Mouse (Mus musculus): ENCODE results near the gene Nfasc. TPM values are rescaled to one million over a fixed set of nuclear protein-coding genes. Genes with fewer than 3 reads are reported as not detected.

Nfasc gene
- total and polyA plus RNA-seq, 2 experiments from 2014 or later = 32.7 to 59.2 TPM

DNA sequence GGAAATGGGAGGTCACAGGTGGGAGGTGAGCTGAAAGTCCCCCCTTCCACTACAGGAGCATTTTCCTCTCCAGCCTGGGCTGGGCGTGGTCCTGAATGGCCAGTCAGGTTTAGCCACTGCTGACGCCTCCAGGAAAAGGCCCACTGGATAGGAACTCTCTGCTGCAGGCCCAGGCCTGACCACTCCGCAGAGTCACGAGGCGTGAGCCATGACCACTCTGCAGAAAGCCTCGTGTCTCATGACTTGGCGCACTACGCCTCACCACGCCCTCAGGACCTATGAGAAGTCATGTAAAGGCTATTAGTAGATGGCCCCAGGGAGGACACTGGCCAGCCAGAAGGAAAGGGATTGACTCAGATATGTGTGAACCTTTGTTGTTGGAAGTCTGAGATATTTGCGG lies 23.6 kb upstream of the Nfasc start:
- Histone ChIP-seq H3K9me3 (ENCODE audit: low read length) (no peaks in the 10 kb centered on the region), H3K4me3 (ENCODE audit: low read depth, low read length) (no peak overlapping the region), H3K27me3 (ENCODE audit: insufficient read depth, low read length) (0 out of 2 replicates have a peak, but pooled peaks cover 5% of the 10 kb centered on the region), H3K4me1 (ENCODE audit: insufficient read depth, low read length) (no peaks in the 10 kb centered on the region), H3K4me2 (ENCODE audit: low read depth, low read length, poor library complexity, severe bottlenecking) (no peak overlapping the region), H3K27ac (ENCODE audit: low read depth, low read length) (no peak overlapping the region), H3K36me3 (ENCODE audit: insufficient read depth, low read length) (no peaks in the 10 kb centered on the region), H3K9ac (replicated peaks; ENCODE audit: low read length, poor library complexity, severe bottlenecking) (no peak overlapping the region)
- no peak for TF ChIP-seq CTCF (IDR thresholded peaks at IDR 0.05)
- 78% methylated on average over 10 of the region's 10 CpGs for WGBS
- DNase-seq (ENCODE audit: low spot score) = no peak
- 0 out of 2 replicates have a peak, but pooled peaks have one; percentile 7 for ATAC-seq (ENCODE audit: low FRiP score)

DNA sequence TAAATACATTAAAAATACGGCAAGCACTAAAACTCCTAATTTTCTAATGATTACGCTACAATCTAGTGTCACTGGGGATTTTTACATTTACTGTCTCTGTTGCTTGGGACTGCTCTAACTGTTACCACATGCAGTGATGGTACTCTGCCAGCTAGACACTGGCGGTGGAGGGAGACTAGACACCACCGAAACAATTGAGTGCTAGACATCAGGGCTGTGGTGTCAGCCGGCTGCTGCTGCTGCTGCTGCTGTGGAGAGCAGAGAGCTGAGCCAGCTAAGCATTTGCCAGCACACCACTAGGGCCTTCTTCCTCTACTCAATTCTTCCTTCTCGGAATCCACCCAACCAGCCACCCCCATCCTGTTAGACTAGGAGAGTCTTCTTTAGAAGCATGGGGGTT lies 17.8 kb upstream of the Nfasc start:
- Histone ChIP-seq H3K36me3 (ENCODE audit: insufficient read depth, low read length) (no peaks in the 10 kb centered on the region), H3K9ac (replicated peaks; ENCODE audit: low read length, poor library complexity, severe bottlenecking) (no peak overlapping the region), H3K27me3 (ENCODE audit: insufficient read depth, low read length) (0 out of 2 replicates have a peak, but pooled peaks cover 5% of the 10 kb centered on the region), H3K4me3 (ENCODE audit: low read depth, low read length) (no peak overlapping the region), H3K4me1 (ENCODE audit: insufficient read depth, low read length) (peaks cover 2% of the 10 kb centered on the region), H3K4me2 (ENCODE audit: low read depth, low read length, poor library complexity, severe bottlenecking) (no peak overlapping the region), H3K9me3 (ENCODE audit: low read length) (no peaks in the 10 kb centered on the region), H3K27ac (ENCODE audit: low read depth, low read length) (peak overlapping the region; percentile 62; the same call in 1 of the 2 replicates)
- TF ChIP-seq CTCF (IDR thresholded peaks at IDR 0.05) = no peak
- DNase-seq (ENCODE audit: low spot score) (peak; percentile 72), ATAC-seq (ENCODE audit: low FRiP score) (peak; percentile 51)
- 30% methylated on average over 6 of the region's 6 CpGs for WGBS

DNA sequence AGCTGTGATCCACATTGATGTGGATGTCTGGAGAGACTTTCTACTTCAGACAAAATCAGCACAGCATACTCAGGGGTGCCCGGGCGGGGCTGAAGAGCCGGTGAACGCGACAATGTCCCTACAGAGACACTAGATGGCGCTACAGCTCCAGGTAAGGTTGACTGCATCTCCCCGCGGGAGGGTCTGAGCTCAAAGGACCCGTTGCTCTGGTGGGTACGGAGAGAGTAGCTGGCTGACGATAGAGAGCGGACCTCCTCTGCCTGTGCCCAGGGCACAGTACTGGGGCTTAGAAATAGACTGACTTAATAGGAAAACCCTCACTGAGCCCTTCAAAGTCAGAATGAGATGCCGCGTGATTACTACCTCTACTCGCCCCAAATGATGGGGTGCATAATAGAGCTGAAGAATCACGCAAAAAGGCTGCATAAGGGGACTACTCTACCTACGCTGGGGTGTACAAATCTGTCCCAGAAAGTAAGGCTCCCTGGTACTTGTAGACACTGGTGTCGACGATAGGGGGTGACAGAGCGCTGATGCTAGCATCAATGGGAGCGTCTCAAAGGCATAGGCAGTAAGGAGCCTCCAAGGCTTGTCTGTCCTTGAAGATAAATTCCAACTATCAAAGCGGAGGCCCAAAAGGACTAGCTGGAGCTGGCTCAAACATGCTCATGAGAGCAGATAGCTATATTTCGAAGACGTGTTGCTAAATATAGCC lies 17.2 kb upstream of the Nfasc start:
- no peaks in the 10 kb centered on the region for H3K36me3 ChIP-seq (ENCODE audit: insufficient read depth, low read length)
- DNase-seq (ENCODE audit: low spot score) = peak; percentile 93
- WGBS = 4% methylated on average over 24 of the region's 24 CpGs
- H3K4me1 ChIP-seq (ENCODE audit: insufficient read depth, low read length) = peaks cover 2% of the 10 kb centered on the region
- TF ChIP-seq CTCF (IDR thresholded peaks at IDR 0.05) = peak; percentile 85
- no peaks in the 10 kb centered on the region for H3K9me3 ChIP-seq (ENCODE audit: low read length)
- 0 out of 2 replicates have a peak, but pooled peaks cover 5% of the 10 kb centered on the region for H3K27me3 ChIP-seq (ENCODE audit: insufficient read depth, low read length)
- H3K9ac ChIP-seq (replicated peaks; ENCODE audit: low read length, poor library complexity, severe bottlenecking) = 0 out of 2 replicates have a peak overlapping the region, but pooled peaks have one; percentile 15
- peak overlapping the region; percentile 22 for H3K4me3 ChIP-seq (ENCODE audit: low read depth, low read length)
- peak overlapping the region; percentile 62 for H3K27ac ChIP-seq (ENCODE audit: low read depth, low read length)
- H3K4me2 ChIP-seq (ENCODE audit: low read depth, low read length, poor library complexity, severe bottlenecking) = peak overlapping the region; percentile 51
- ATAC-seq (ENCODE audit: low FRiP score) = peak; percentile 86

DNA sequence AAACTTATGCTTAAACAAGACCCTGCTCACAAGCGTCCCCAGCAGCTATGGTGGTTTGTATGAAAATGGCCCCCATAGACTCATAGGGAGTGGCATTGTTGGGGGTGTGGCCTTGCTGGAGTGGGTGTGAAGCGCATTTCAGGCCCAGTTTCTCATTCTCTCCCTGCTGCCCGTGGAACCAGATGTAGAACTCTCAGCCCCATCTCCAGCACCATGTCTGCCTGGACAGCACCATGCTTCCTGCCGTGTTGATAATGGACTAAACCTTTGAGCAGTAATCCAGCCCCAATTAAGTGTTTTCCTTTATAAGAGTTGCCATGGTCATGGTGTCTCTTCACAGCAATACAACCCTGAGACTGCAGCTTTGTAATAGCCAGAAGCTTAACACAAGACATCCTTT lies 13.6 kb upstream of the Nfasc start:
- Histone ChIP-seq H3K9ac (replicated peaks; ENCODE audit: low read length, poor library complexity, severe bottlenecking) (no peak overlapping the region), H3K27me3 (ENCODE audit: insufficient read depth, low read length) (no peaks in the 10 kb centered on the region), H3K27ac (ENCODE audit: low read depth, low read length) (no peak overlapping the region), H3K4me1 (ENCODE audit: insufficient read depth, low read length) (peaks cover 2% of the 10 kb centered on the region), H3K4me2 (ENCODE audit: low read depth, low read length, poor library complexity, severe bottlenecking) (no peak overlapping the region), H3K4me3 (ENCODE audit: low read depth, low read length) (no peak overlapping the region), H3K9me3 (ENCODE audit: low read length) (no peaks in the 10 kb centered on the region), H3K36me3 (ENCODE audit: insufficient read depth, low read length) (no peaks in the 10 kb centered on the region)
- DNase-seq (ENCODE audit: low spot score) (no peak), ATAC-seq (ENCODE audit: low FRiP score) (no peak)
- TF ChIP-seq CTCF (IDR thresholded peaks at IDR 0.05) = no peak
- WGBS = 66% methylated on average over 4 of the region's 4 CpGs

DNA sequence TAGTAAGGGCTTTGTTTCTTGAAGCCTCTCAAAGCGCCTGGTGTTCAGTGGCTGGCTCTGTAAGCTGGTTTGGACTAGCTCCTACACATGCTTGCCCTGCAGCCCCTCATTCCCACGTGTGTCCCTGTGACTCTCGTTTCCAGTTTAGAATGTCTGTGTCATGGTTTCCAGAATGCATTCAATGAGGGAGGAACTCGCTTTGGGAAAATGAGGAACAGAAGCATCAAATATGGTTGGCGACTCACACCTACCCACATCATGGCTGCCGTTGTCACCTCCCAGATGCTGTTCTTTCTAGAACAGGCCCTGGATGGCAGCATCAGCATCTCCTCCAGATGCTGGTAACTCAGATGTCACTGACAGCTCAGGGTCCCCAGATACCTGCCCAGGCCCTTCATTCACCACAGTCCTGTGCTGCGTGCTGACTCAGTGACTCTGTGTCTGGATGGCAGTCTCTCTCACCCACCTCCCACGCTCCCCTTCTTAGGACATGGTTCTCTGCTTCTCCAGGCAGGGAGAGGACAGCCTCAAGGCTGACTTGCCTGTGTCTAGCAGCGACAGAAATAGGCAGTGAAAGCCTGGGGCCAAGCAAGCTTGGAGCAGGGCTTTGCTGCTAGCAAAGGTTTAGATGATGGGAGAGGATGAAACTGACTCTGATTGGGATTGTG lies 7.8 kb upstream of the Nfasc start:
- H3K4me3 ChIP-seq (ENCODE audit: low read depth, low read length) = no peak overlapping the region
- H3K27ac ChIP-seq (ENCODE audit: low read depth, low read length) = no peak overlapping the region
- no peaks in the 10 kb centered on the region for H3K36me3 ChIP-seq (ENCODE audit: insufficient read depth, low read length)
- ATAC-seq (ENCODE audit: low FRiP score) (no peak), DNase-seq (ENCODE audit: low spot score) (no peak)
- no peaks in the 10 kb centered on the region for H3K27me3 ChIP-seq (ENCODE audit: insufficient read depth, low read length)
- no peak overlapping the region for H3K9ac ChIP-seq (replicated peaks; ENCODE audit: low read length, poor library complexity, severe bottlenecking)
- no peaks in the 10 kb centered on the region for H3K9me3 ChIP-seq (ENCODE audit: low read length)
- no peak for TF ChIP-seq CTCF (IDR thresholded peaks at IDR 0.05)
- H3K4me2 ChIP-seq (ENCODE audit: low read depth, low read length, poor library complexity, severe bottlenecking) = no peak overlapping the region
- WGBS = 83% methylated on average over 9 of the region's 9 CpGs
- H3K4me1 ChIP-seq (ENCODE audit: insufficient read depth, low read length) = no peaks in the 10 kb centered on the region

DNA sequence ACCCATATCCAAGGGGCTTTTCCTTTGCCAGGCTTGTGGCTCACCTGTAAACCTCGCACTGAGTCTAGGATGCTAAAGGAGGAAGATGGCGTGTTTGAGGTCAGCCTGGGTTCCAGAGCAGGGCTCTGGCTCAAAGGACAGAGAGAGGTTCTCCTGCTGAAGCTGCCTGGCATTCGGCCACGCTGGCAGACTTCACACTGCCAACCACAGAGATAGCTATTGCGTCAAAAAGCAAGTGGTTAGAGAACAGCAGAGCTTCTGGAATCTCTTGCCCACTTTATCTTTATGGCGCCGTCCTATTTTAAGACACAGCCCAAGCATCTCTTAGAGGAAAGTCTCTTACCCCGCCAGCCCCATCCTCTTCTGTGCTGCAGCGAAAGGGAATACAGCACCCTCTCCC lies 4.7 kb upstream of the Nfasc start:
- no peak overlapping the region for H3K9ac ChIP-seq (replicated peaks; ENCODE audit: low read length, poor library complexity, severe bottlenecking)
- no peak for DNase-seq (ENCODE audit: low spot score)
- H3K9me3 ChIP-seq (ENCODE audit: low read length) = no peaks in the 10 kb centered on the region
- TF ChIP-seq CTCF (IDR thresholded peaks at IDR 0.05) = no peak
- WGBS = 91% methylated on average over 9 of the region's 9 CpGs
- H3K27ac ChIP-seq (ENCODE audit: low read depth, low read length) = no peak overlapping the region
- no peak overlapping the region for H3K4me2 ChIP-seq (ENCODE audit: low read depth, low read length, poor library complexity, severe bottlenecking)
- no peaks in the 10 kb centered on the region for H3K4me1 ChIP-seq (ENCODE audit: insufficient read depth, low read length)
- no peak for ATAC-seq (ENCODE audit: low FRiP score)
- no peaks in the 10 kb centered on the region for H3K27me3 ChIP-seq (ENCODE audit: insufficient read depth, low read length)
- no peak overlapping the region for H3K4me3 ChIP-seq (ENCODE audit: low read depth, low read length)
- no peaks in the 10 kb centered on the region for H3K36me3 ChIP-seq (ENCODE audit: insufficient read depth, low read length)
